Mouse (Mus musculus): ENCODE data around the gene Muc16. TPM values are rescaled to one million over a fixed set of nuclear protein-coding genes. Genes with fewer than 3 reads are reported as not detected.

Gene Muc16
- not detected in 2 replicates for total RNA-seq (2023)

DNA sequence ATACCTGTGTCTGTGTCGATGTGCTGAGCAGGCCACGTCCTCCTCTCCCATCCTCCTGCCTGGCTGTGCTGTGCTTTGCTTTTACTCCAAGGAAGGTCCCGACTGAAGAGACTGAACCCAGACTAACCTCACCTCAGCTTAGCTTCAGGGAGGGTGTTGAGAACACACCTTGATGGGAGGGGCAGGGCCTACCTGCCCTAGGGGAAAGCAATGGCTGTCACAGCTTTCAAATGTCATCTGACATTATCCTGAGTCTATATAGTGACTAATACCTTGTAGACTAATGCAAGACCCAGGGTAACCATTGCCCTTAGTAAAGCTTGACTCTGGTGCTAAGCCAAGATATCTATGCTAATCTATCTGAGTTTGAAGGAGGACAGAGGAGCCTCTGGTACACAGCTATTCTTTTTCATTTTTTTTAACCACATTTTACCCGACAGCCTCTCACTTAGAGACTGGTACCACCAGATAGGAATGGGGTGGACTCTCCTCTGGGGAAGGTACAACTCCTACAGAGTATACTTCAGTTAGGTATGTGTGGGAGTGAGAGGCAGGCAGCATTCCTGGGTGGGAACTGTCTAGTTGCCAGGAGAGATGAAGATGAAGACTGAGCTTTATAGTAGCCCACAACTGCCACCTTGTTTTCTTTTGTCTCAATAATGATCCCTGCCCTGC, at the start of gene Muc16:
Gene Muc16 (minus strand): TSS at position 51 of the 675 bp plus-strand sequence.

DNA sequence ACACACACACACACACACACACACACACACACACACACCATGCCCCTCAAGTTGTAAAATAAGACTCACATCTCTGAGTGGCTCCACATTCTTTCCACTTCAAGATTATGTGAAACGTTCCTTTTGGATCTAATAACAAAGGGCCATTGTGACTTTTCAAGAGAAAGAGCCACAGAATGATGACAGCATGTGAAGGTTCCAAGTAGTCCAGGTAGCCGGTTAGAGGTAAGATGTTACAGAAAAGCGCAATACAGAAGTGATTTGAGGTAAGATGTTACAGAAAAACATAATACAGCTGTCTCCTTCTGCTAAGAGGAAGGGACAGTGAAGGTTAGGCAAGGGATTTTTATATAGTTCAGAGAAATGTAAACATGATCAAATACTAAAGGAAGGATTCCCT, 196.2 kb downstream of the Muc16 start, which contains the start of the genes Zfp558 and Mbd3l1:
Gene Zfp558 (minus strand): TSS at position 101 of the 400 bp plus-strand sequence.
Gene Mbd3l1 (plus strand): TSS at position 192 of the 400 bp plus-strand sequence.

Other genes starting within 250 kb of the Muc16 start
- gene Mbd3l2, start 243.9 kb downstream of the Muc16 start, total RNA-seq (2023), result not detected in 2 replicates
- not detected in 2 replicates for gene Zfp558, start 196.3 kb downstream of the Muc16 start, total RNA-seq (2023)
- not detected in 2 replicates for gene Mbd3l1, start 196.2 kb downstream of the Muc16 start, total RNA-seq (2023)
- gene Olfr24, start 89.5 kb upstream of the Muc16 start, total RNA-seq (2023), result not detected in 2 replicates
- gene Olfr828, start 145.0 kb upstream of the Muc16 start, total RNA-seq (2023), result not detected in 2 replicates
- gene Olfr829, start 180.4 kb upstream of the Muc16 start, total RNA-seq (2023), result not detected in 2 replicates
- not detected in 2 replicates for gene Olfr830, start 200.2 kb upstream of the Muc16 start, total RNA-seq (2023)